Mouse (Mus musculus): Measurements from ENCODE around the gene Scrt2.

DNA sequence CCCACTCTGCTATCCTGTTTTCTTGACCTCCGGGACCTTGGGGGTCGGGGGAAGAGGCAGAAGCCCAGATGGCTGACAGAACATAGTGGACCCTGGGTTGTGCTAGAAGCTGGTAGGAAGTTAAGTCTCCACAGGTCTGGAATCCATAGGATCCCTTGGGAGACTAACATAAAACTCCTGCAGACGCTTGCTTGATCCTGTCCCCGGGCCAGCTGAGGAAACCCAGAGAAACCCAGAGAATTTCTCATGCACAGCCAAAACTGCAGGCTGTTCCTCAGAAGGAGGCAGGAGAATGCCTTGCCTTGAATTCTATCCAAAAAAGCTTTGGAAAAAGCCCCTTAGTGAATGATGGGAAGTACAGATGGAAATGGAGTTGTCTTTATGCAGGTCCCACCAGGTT is 2.1 kb downstream of the Scrt2 start:
- no peak for TF ChIP-seq POLR2A (IDR thresholded peaks at IDR 0.05; ENCODE audit: borderline replicate concordance, extremely low read depth, insufficient read depth, insufficient read length, poor library complexity, severe bottlenecking)
- TF ChIP-seq CTCF (IDR thresholded peaks at IDR 0.05; ENCODE audit: borderline replicate concordance, extremely low read depth, insufficient read depth, insufficient read length): no peak
